Mouse (Mus musculus) heart, postnatal 0 days (tissue): ENCODE measurements around the gene Kirrel.

Experiments used
- CTCF ChIP-seq: IDR thresholded peaks from 2 replicates; pipeline ENCODE4 v1.5.1; 2016; ENCODE audit warnings: antibody characterized with exemption, control low read depth, low read depth
- EP300 ChIP-seq: IDR thresholded peaks from 2 replicates; pipeline ENCODE4 v1.6.1; 2016; ENCODE audit warnings: antibody characterized with exemption, low read depth

DNA sequence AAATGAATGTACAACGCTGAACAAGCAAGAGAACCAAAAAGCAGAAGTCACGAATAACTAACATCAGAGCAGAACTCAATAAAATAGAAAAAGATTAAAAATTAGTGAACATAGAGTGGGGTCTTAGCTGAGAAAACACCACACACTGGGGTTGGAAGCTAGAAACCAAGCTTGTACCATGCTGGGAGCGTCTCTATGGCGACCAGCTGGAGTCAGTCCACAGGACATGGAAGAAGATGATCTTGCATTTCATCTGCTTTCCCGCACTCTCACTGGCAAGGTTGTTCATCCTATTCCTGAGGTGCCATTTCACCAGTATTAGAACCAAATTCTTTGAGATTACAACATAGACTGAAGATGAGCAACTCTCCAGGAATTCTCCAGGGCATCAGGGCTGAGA lies 126.7 kb downstream of the Kirrel start:
- no peak for TF ChIP-seq CTCF
- no peak for TF ChIP-seq EP300
